Mouse (Mus musculus) duodenum, adult 2 months (tissue): ENCODE results near the gene Vmn1r201. TPM values are rescaled to one million over a fixed set of nuclear protein-coding genes. Genes with fewer than 3 reads are reported as not detected.

ENCODE experiments used
- polyA plus RNA-seq: library from polyadenylated mRNA; depleted of rRNA; stranded (reverse); fragments of >200 nt; gene quantifications from 2 replicates; pipeline ENCODE4 v1.2.3, GENCODE M21; 2012; ENCODE audit warnings: low replicate concordance; rRNA removed

Gene Vmn1r201
- polyA plus RNA-seq, result not detected in 2 replicates

GRCm38 (mm10) chr13:22471623-22472022 lies at the start of gene Vmn1r201:
Gene Vmn1r201, plus strand, starts transcription at chr13:22471923.

GRCm38 (mm10) chr13:22505281-22505680 lies 33.6 kb downstream of the Vmn1r201 start, which contains the start of gene Vmn1r202:
Gene Vmn1r202, minus strand, starts transcription at chr13:22505381.

GRCm38 (mm10) chr13:22517814-22518213 lies 46.1 kb downstream of the Vmn1r201 start, which contains the start of gene Vmn1r203:
Gene Vmn1r203, plus strand, starts transcription at chr13:22518114.

Other genes starting within 250 kb of the Vmn1r201 start
- gene Vmn1r193, start 248.8 kb upstream of the Vmn1r201 start, polyA plus RNA-seq, result not detected in 2 replicates
- gene Vmn1r194, start 227.7 kb upstream of the Vmn1r201 start, polyA plus RNA-seq, result not detected in 2 replicates
- gene Vmn1r195, start 201.4 kb upstream of the Vmn1r201 start, polyA plus RNA-seq, result not detected in 2 replicates
- gene Vmn1r196, start 182.0 kb upstream of the Vmn1r201 start, polyA plus RNA-seq, result not detected in 2 replicates
- not detected in 2 replicates for gene Vmn1r197, start 147.3 kb upstream of the Vmn1r201 start, polyA plus RNA-seq
- gene Vmn1r198, start 121.6 kb upstream of the Vmn1r201 start, polyA plus RNA-seq, result not detected in 2 replicates
- not detected in 2 replicates for gene Vmn1r199, start 92.1 kb upstream of the Vmn1r201 start, polyA plus RNA-seq
- not detected in 2 replicates for gene Vmn1r200, start 81.5 kb upstream of the Vmn1r201 start, polyA plus RNA-seq
- not detected in 2 replicates for gene Vmn1r202, start 33.5 kb downstream of the Vmn1r201 start, polyA plus RNA-seq
- not detected in 2 replicates for gene Vmn1r203, start 46.2 kb downstream of the Vmn1r201 start, polyA plus RNA-seq
- not detected in 2 replicates for gene Vmn1r204, start 81.3 kb downstream of the Vmn1r201 start, polyA plus RNA-seq
- not detected in 2 replicates for gene Vmn1r205, start 121.1 kb downstream of the Vmn1r201 start, polyA plus RNA-seq
- gene Vmn1r206, start 152.3 kb downstream of the Vmn1r201 start, polyA plus RNA-seq, result not detected in 2 replicates